Mouse (Mus musculus) CH12.LX (cell line): ENCODE measurements at regions not wholly inside any gene's neighbourhood (a gene's known extent, or its start where the extent isn't known, plus 50 kb on each side); places are given as distances from the start of the nearest gene placed in this dataset.

ENCODE experiments used
- BHLHE40 ChIP-seq: IDR thresholded peaks from 2 replicates; pipeline ENCODE4 v1.6.1; 2011; ENCODE audit warnings: mild to moderate bottlenecking, low read depth, low read length, improper control_type of control experiment
- CTCF ChIP-seq, 2 experiments: IDR thresholded peaks in 1 of 2; conservative IDR thresholded peaks in 1 of 2; 2 replicates each; pipeline ENCODE4 v1.5.1; 2011 to 2012; ENCODE audit warnings: low read depth in 2 of 2, low read length in 2 of 2, improper control_type of control experiment in 1 of 2, inconsistent platforms in 1 of 2, mild to moderate bottlenecking in 1 of 2, moderate library complexity in 1 of 2
- IRF4 ChIP-seq: IDR thresholded peaks from 2 replicates; pipeline ENCODE4 v1.6.1; 2014; ENCODE audit warnings: low read depth, mild to moderate bottlenecking, inconsistent platforms, low read length, improper control_type of control experiment
- MAX ChIP-seq: IDR thresholded peaks from 2 replicates; pipeline ENCODE4 v1.6.1; 2011; ENCODE audit warnings: low read length, improper control_type of control experiment
- POLR2A ChIP-seq: IDR thresholded peaks from 2 replicates; pipeline ENCODE4 v1.6.1; 2011; ENCODE audit warnings: low read depth, mild to moderate bottlenecking, improper control_type of control experiment, low read length
- TBP ChIP-seq: conservative IDR thresholded peaks from 2 replicates; pipeline ENCODE4 v1.6.1; 2011; ENCODE audit warnings: low read depth, low read length, improper control_type of control experiment
- ZC3H11A ChIP-seq: IDR thresholded peaks from 2 replicates; pipeline ENCODE4 v1.6.1; 2012; ENCODE audit warnings: low read depth, mild to moderate bottlenecking, inconsistent platforms, low read length, improper control_type of control experiment

DNA sequence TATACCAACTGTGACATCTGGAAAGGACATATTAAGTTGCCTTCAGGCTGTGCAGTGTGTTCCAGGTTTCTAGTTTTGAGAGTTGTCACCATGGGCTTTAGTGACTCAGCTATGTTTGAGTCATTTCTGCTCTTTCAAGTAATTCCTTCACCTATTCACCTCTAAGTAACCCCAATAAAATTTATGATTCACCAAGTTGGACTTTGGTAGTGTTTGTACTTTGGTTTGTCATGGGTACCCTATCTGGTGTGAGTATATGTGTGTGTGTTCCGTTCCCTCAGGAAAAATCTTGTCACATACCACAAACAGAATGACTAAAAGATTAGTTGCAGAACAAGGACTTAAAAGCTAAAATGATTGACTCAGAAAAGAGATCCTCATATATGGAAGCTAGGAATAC is 76.8 kb upstream of the Crbn start:
- TF ChIP-seq TBP (no peak), CTCF (conservative IDR thresholded peaks at IDR 0.05 in 1 of 2, IDR thresholded peaks at IDR 0.05 in 1 of 2; ENCODE audit: low read depth in 2 of 2, low read length in 2 of 2) (no peak), POLR2A (no peak), MAX (no peak), BHLHE40 (no peak), ZC3H11A (no peak), IRF4 (no peak)
